Mouse (Mus musculus) effector memory CD4-positive, alpha-beta T cell, adult 5 months (primary cell): ENCODE data around the gene Krt7. TPM values are rescaled to one million over a fixed set of nuclear protein-coding genes. Genes with fewer than 3 reads are reported as not detected.

ENCODE experiments used
- polyA plus RNA-seq: library from polyadenylated mRNA; unstranded; fragments of 100-300 nt; shearing (Covaris generic); gene quantifications from one replicate; pipeline ENCODE4 v1.2.1, GENCODE M21; 2017

Krt7 gene
- polyA plus RNA-seq = not detected

GRCm38 (mm10) chr15:101410775-101411174, at the start of gene Krt7:
Gene Krt7, plus strand, starts transcription at chr15:101411043.

GRCm38 (mm10) chr15:101370101-101370911, 40.5 kb upstream of the Krt7 start, which contains the start of gene Krt80:
Gene Krt80, minus strand, starts transcription at chr15:101370162.

GRCm38 (mm10) chr15:101438555-101438954, 27.7 kb downstream of the Krt7 start, which contains the start of gene Krt87:
Gene Krt87, minus strand, starts transcription at chr15:101438804.

GRCm38 (mm10) chr15:101447444-101447843, 36.6 kb downstream of the Krt7 start, which contains the start of gene Krt88:
Gene Krt88, plus strand, starts transcription at chr15:101447744.

GRCm38 (mm10) chr15:101463651-101464050, 52.8 kb downstream of the Krt7 start, which contains the start of gene Krt81:
Gene Krt81, minus strand, starts transcription at chr15:101463751.

GRCm38 (mm10) chr15:101472952-101473528, 62.2 kb downstream of the Krt7 start, which contains the start of gene Krt86:
Gene Krt86, plus strand, starts transcription at chr15:101473478.

Other genes with a start within 250 kb of the Krt7 start
- gene Acvr1b, start 237.0 kb upstream of the Krt7 start, polyA plus RNA-seq = 0.94 TPM
- gene Grasp, start 186.9 kb upstream of the Krt7 start, polyA plus RNA-seq = 32.0 TPM
- 2,634 TPM for gene Nr4a1, start 156.8 kb upstream of the Krt7 start, polyA plus RNA-seq
- gene Atg101, start 126.8 kb upstream of the Krt7 start, polyA plus RNA-seq = 90.7 TPM
- gene 6030408B16Rik, start 117.8 kb upstream of the Krt7 start, polyA plus RNA-seq = not detected
- not detected for gene Krt80, start 40.9 kb upstream of the Krt7 start, polyA plus RNA-seq
- gene Krt87, start 27.8 kb downstream of the Krt7 start, polyA plus RNA-seq = not detected
- not detected for gene Krt88, start 36.7 kb downstream of the Krt7 start, polyA plus RNA-seq
- not detected for gene Krt81, start 52.7 kb downstream of the Krt7 start, polyA plus RNA-seq
- not detected for gene Krt86, start 62.4 kb downstream of the Krt7 start, polyA plus RNA-seq
- gene Krt83, start 80.5 kb downstream of the Krt7 start, polyA plus RNA-seq = 17.0 TPM
- not detected for gene Gm49425, start 106.2 kb downstream of the Krt7 start, polyA plus RNA-seq
- gene Krt84, start 121.8 kb downstream of the Krt7 start, polyA plus RNA-seq = not detected
- not detected for gene Krt82, start 139.6 kb downstream of the Krt7 start, polyA plus RNA-seq
- gene Krt90, start 151.9 kb downstream of the Krt7 start, polyA plus RNA-seq = not detected
- 0.19 TPM for gene Krt75, start 162.9 kb downstream of the Krt7 start, polyA plus RNA-seq
- not detected for gene Gm5414, start 217.1 kb downstream of the Krt7 start, polyA plus RNA-seq
- gene Gm5478, start 236.3 kb downstream of the Krt7 start, polyA plus RNA-seq = not detected